Mouse (Mus musculus): Measurements from ENCODE around the gene Arl4c. TPM values are rescaled to one million over a fixed set of nuclear protein-coding genes. Genes with fewer than 3 reads are reported as not detected.

Arl4c gene
- polyA plus RNA-seq, 1 experiment: 0.03 TPM

GRCm38 (mm10) chr1:88625190-88625589, 76.8 kb downstream of the Arl4c start:
- no peak for TF ChIP-seq TAL1 (IDR thresholded peaks at IDR 0.05; ENCODE audit: low read length)
- no peak for TF ChIP-seq GATA1 (IDR thresholded peaks at IDR 0.05; ENCODE audit: low read length)
- Histone ChIP-seq H3K4me3 (replicated peaks) (no peak overlapping the region), H3K27me3 (ENCODE audit: control insufficient read depth) (no peaks in the 10 kb centered on the region), H3K9me3 (ENCODE audit: control insufficient read depth, low read length) (no peaks in the 10 kb centered on the region), H3K4me1 (ENCODE audit: control insufficient read depth) (no peaks in the 10 kb centered on the region), H3K36me3 (ENCODE audit: control insufficient read depth) (no peaks in the 10 kb centered on the region)

GRCm38 (mm10) chr1:88624376-88624775, 77.6 kb downstream of the Arl4c start:
- no peak for TF ChIP-seq GATA1 (IDR thresholded peaks at IDR 0.05; ENCODE audit: low read length)
- no peak for TF ChIP-seq TAL1 (IDR thresholded peaks at IDR 0.05; ENCODE audit: low read length)
- H3K4me3 ChIP-seq (replicated peaks): no peak overlapping the region
- no peaks in the 10 kb centered on the region for H3K9me3 ChIP-seq (ENCODE audit: control insufficient read depth, low read length)
- no peaks in the 10 kb centered on the region for H3K36me3 ChIP-seq (ENCODE audit: control insufficient read depth)
- no peaks in the 10 kb centered on the region for H3K27me3 ChIP-seq (ENCODE audit: control insufficient read depth)
- H3K4me1 ChIP-seq (ENCODE audit: control insufficient read depth): no peaks in the 10 kb centered on the region

GRCm38 (mm10) chr1:88623541-88624115, 78.4 kb downstream of the Arl4c start:
- Histone ChIP-seq H3K4me1 (ENCODE audit: control insufficient read depth) (no peaks in the 10 kb centered on the region), H3K36me3 (ENCODE audit: control insufficient read depth) (no peaks in the 10 kb centered on the region), H3K27me3 (ENCODE audit: control insufficient read depth) (no peaks in the 10 kb centered on the region), H3K9me3 (ENCODE audit: control insufficient read depth, low read length) (no peaks in the 10 kb centered on the region), H3K4me3 (replicated peaks) (no peak overlapping the region)
- TF ChIP-seq GATA1 (IDR thresholded peaks at IDR 0.05; ENCODE audit: low read length): no peak
- TF ChIP-seq TAL1 (IDR thresholded peaks at IDR 0.05; ENCODE audit: low read length): no peak

Other genes starting within 250 kb of the Arl4c start
- not detected in 2 replicates for gene Glrp1, start 192.2 kb downstream of the Arl4c start, polyA plus RNA-seq (2012)